Mouse (Mus musculus) embryonic facial prominence, embryonic 11.5 days (tissue): Measurements from ENCODE around the gene Proser2. TPM values are rescaled to one million over a fixed set of nuclear protein-coding genes. Genes with fewer than 3 reads are reported as not detected.

Experiments used
- ATAC-seq: fragments of 200-750 bp; cut with Nextera tagmentation; replicated peaks from 2 replicates; pipeline ENCODE4 v1.8.0; 2017; ENCODE audit warnings: low read depth; ENCODE audit not compliant: insufficient number of reproducible peaks, low FRiP score, low TSS enrichment
- DNase-seq: peaks from one replicate; pipeline ENCODE4 v3.0.0-alpha.2; 2015; ENCODE audit warnings: low spot score
- H3K27ac ChIP-seq: fragments of 300-500 bp; sonication (generic); replicated peaks from 2 replicates; pipeline ENCODE4 v1.5.1; 2014; ENCODE audit warnings: mild to moderate bottlenecking, low read depth, low read length, control low read depth
- H3K27me3 ChIP-seq: fragments of 300-500 bp; sonication (generic); 2 replicates; pipeline ENCODE4 v1.6.1; 2014; ENCODE audit warnings: mild to moderate bottlenecking, low read length, moderate library complexity, mixed read lengths; ENCODE audit not compliant: control insufficient read depth, insufficient read depth
- H3K36me3 ChIP-seq: fragments of 300-500 bp; sonication (generic); replicated peaks from 2 replicates; pipeline ENCODE4 v1.6.1; 2014; ENCODE audit warnings: low read depth, mild to moderate bottlenecking, low read length, moderate library complexity, mixed read lengths; ENCODE audit not compliant: control insufficient read depth, insufficient read depth
- H3K4me1 ChIP-seq: fragments of 300-500 bp; sonication (generic); 2 replicates; pipeline ENCODE4 v1.6.1; 2014; ENCODE audit warnings: low read length, mixed read lengths; ENCODE audit not compliant: control insufficient read depth, insufficient read depth
- H3K4me2 ChIP-seq: fragments of 300-500 bp; sonication (generic); 2 replicates; pipeline ENCODE4 v1.6.1; 2014; ENCODE audit warnings: low read depth, mild to moderate bottlenecking, control low read depth, low read length, moderate library complexity
- H3K4me3 ChIP-seq: fragments of 300-500 bp; sonication (generic); 2 replicates; pipeline ENCODE4 v1.5.1; 2014; ENCODE audit warnings: low read depth, low read length, control low read depth
- H3K9ac ChIP-seq: fragments of 300-500 bp; sonication (generic); replicated peaks from 2 replicates; pipeline ENCODE4 v1.6.1; 2014; ENCODE audit warnings: mild to moderate bottlenecking, control low read depth, low read length
- H3K9me3 ChIP-seq: fragments of 300-500 bp; sonication (generic); replicated peaks from 2 replicates; pipeline ENCODE4 v1.6.1; 2016; ENCODE audit warnings: mild to moderate bottlenecking, low read length, inconsistent platforms, mixed read lengths; ENCODE audit not compliant: control insufficient read depth
- WGBS: fragments of 180-500 bp; shearing (Covaris S2); extraction: QIAGEN DNeasy Blood & Tissue Kit; methylation state at CpG from one replicate; pipeline ENCODE4 v1.1.7; 2014; 5-methylcytosine and 5-hydroxymethylcytosine counted together
- polyA plus RNA-seq: library from polyadenylated mRNA; unstranded; fragments of >200 nt; fragmentation: Nextera tagmentation; extraction: Ambion mirVana; gene quantifications from 2 replicates; pipeline ENCODE4 v1.2.1, GENCODE M21; 2014

Proser2 gene
- polyA plus RNA-seq, 1 experiment from 2014 or later = 2.3 TPM

GRCm38 (mm10) chr2:6080037-6080436 lies 50.0 kb downstream of the Proser2 start:
- no peak for DNase-seq
- no peak for ATAC-seq
- H3K27ac ChIP-seq = no peak overlapping the region
- 87% methylated on average over 1 of the region's 1 CpGs for WGBS
- H3K4me2 ChIP-seq = no peak overlapping the region
- no peak overlapping the region for H3K9ac ChIP-seq
- no peaks in the 10 kb centered on the region for H3K27me3 ChIP-seq
- no peak overlapping the region for H3K4me3 ChIP-seq
- no peaks in the 10 kb centered on the region for H3K4me1 ChIP-seq
- H3K36me3 ChIP-seq = no peaks in the 10 kb centered on the region
- H3K9me3 ChIP-seq = no peaks in the 10 kb centered on the region

- WGBS = 45% methylated on average over 1 of the region's 1 CpGs
- Histone ChIP-seq H3K9ac (no peak overlapping the region), H3K4me3 (no peak overlapping the region), H3K4me1 (no peaks in the 10 kb centered on the region), H3K27ac (no peak overlapping the region), H3K36me3 (no peaks in the 10 kb centered on the region), H3K9me3 (no peaks in the 10 kb centered on the region), H3K4me2 (no peak overlapping the region), H3K27me3 (no peaks in the 10 kb centered on the region)
- ATAC-seq (no peak), DNase-seq (no peak)
Observed at GRCm38 (mm10) chr2:6075530-6075896, 54.5 kb downstream of the Proser2 start.

GRCm38 (mm10) chr2:6074891-6075529 lies 55.0 kb downstream of the Proser2 start:
- ATAC-seq (0 out of 2 replicates have a peak, but pooled peaks have one; percentile 5), DNase-seq (peak; percentile 55)
- no peak overlapping the region for H3K4me3 ChIP-seq
- H3K27me3 ChIP-seq = no peaks in the 10 kb centered on the region
- no peaks in the 10 kb centered on the region for H3K9me3 ChIP-seq
- H3K36me3 ChIP-seq = no peaks in the 10 kb centered on the region
- no peak overlapping the region for H3K9ac ChIP-seq
- WGBS = 55% methylated on average over 10 of the region's 10 CpGs
- no peak overlapping the region for H3K4me2 ChIP-seq
- H3K27ac ChIP-seq = no peak overlapping the region
- no peaks in the 10 kb centered on the region for H3K4me1 ChIP-seq

GRCm38 (mm10) chr2:6072685-6073260 lies 57.2 kb downstream of the Proser2 start:
- no peaks in the 10 kb centered on the region for H3K27me3 ChIP-seq
- no peaks in the 10 kb centered on the region for H3K9me3 ChIP-seq
- WGBS = 84% methylated on average over 7 of the region's 7 CpGs
- no peaks in the 10 kb centered on the region for H3K36me3 ChIP-seq
- DNase-seq (no peak), ATAC-seq (no peak)
- no peak overlapping the region for H3K9ac ChIP-seq
- no peak overlapping the region for H3K4me2 ChIP-seq
- H3K4me1 ChIP-seq = no peaks in the 10 kb centered on the region
- H3K27ac ChIP-seq = no peak overlapping the region
- no peak overlapping the region for H3K4me3 ChIP-seq

- ATAC-seq (no peak), DNase-seq (no peak)
- no peaks in the 10 kb centered on the region for H3K9me3 ChIP-seq
- no peaks in the 10 kb centered on the region for H3K27me3 ChIP-seq
- 62% methylated on average over 11 of the region's 11 CpGs for WGBS
- H3K4me2 ChIP-seq = no peak overlapping the region
- H3K27ac ChIP-seq = no peak overlapping the region
- no peak overlapping the region for H3K9ac ChIP-seq
- H3K36me3 ChIP-seq = no peaks in the 10 kb centered on the region
- no peaks in the 10 kb centered on the region for H3K4me1 ChIP-seq
- H3K4me3 ChIP-seq = no peak overlapping the region
Observed at GRCm38 (mm10) chr2:6071598-6072440, 58.2 kb downstream of the Proser2 start.

GRCm38 (mm10) chr2:6070925-6071324 lies 59.1 kb downstream of the Proser2 start:
- no peaks in the 10 kb centered on the region for H3K36me3 ChIP-seq
- no peak overlapping the region for H3K4me3 ChIP-seq
- no peak overlapping the region for H3K27ac ChIP-seq
- DNase-seq (no peak), ATAC-seq (no peak)
- H3K4me2 ChIP-seq = no peak overlapping the region
- H3K27me3 ChIP-seq = no peaks in the 10 kb centered on the region
- no peaks in the 10 kb centered on the region for H3K4me1 ChIP-seq
- no peaks in the 10 kb centered on the region for H3K9me3 ChIP-seq
- WGBS = 43% methylated on average over 11 of the region's 11 CpGs
- H3K9ac ChIP-seq = no peak overlapping the region

GRCm38 (mm10) chr2:6067341-6067740 lies 62.7 kb downstream of the Proser2 start:
- DNase-seq (no peak), ATAC-seq (no peak)
- WGBS = 84% methylated on average over 6 of the region's 6 CpGs
- Histone ChIP-seq H3K27me3 (no peaks in the 10 kb centered on the region), H3K36me3 (no peaks in the 10 kb centered on the region), H3K4me2 (no peak overlapping the region), H3K4me1 (no peaks in the 10 kb centered on the region), H3K4me3 (no peak overlapping the region), H3K9me3 (no peaks in the 10 kb centered on the region), H3K9ac (no peak overlapping the region), H3K27ac (no peak overlapping the region)
